Mouse (Mus musculus): ENCODE measurements around the gene Ly6g5c.
A peak's percentile ranks its signal among the peaks of the same experiment; 100 is the strongest.

The Ly6g5c gene

GRCm38 (mm10) chr17:35108097-35108496 is at the start of gene Ly6g5c:
Ly6g5c (plus strand) TSS chr17:35108279.
- DNase-seq (ENCODE audit: inconsistent ontology term), result no peak

GRCm38 (mm10) chr17:35058316-35058715 is 49.8 kb upstream of the Ly6g5c start:
- DNase-seq (ENCODE audit: inconsistent ontology term), result no peak

- peak; percentile 95 for DNase-seq (ENCODE audit: inconsistent ontology term)
Observed at GRCm38 (mm10) chr17:35058911-35059892, 48.9 kb upstream of the Ly6g5c start, which contains the start of gene Ddah2. Ddah2 (plus strand) TSS chr17:35059035.

GRCm38 (mm10) chr17:35060071-35060470 is 48.0 kb upstream of the Ly6g5c start:
- DNase-seq (ENCODE audit: inconsistent ontology term), result no peak

GRCm38 (mm10) chr17:35060737-35061297 is 47.3 kb upstream of the Ly6g5c start:
- no peak for DNase-seq (ENCODE audit: inconsistent ontology term)

- no peak for DNase-seq (ENCODE audit: inconsistent ontology term)
Observed at GRCm38 (mm10) chr17:35061299-35061698, 46.8 kb upstream of the Ly6g5c start.

- no peak for DNase-seq (ENCODE audit: inconsistent ontology term)
Observed at GRCm38 (mm10) chr17:35063466-35063865, 44.6 kb upstream of the Ly6g5c start.

GRCm38 (mm10) chr17:35064378-35064877 is 43.7 kb upstream of the Ly6g5c start:
- no peak for DNase-seq (ENCODE audit: inconsistent ontology term)

GRCm38 (mm10) chr17:35064951-35065947 is 42.8 kb upstream of the Ly6g5c start, which contains the start of gene Ly6g6c:
Ly6g6c (plus strand) TSS chr17:35065388.
- no peak for DNase-seq (ENCODE audit: inconsistent ontology term)

- DNase-seq (ENCODE audit: inconsistent ontology term), result no peak
Observed at GRCm38 (mm10) chr17:35066084-35066483, 42.0 kb upstream of the Ly6g5c start, which contains the start of gene Mpig6b. Mpig6b (minus strand) TSS chr17:35066184.

- DNase-seq (ENCODE audit: inconsistent ontology term), result no peak
Observed at GRCm38 (mm10) chr17:35068213-35068914, 39.7 kb upstream of the Ly6g5c start.

- DNase-seq (ENCODE audit: inconsistent ontology term), result no peak
Observed at GRCm38 (mm10) chr17:35070556-35071229, 37.4 kb upstream of the Ly6g5c start.

GRCm38 (mm10) chr17:35071454-35071853 is 36.6 kb upstream of the Ly6g5c start:
- no peak for DNase-seq (ENCODE audit: inconsistent ontology term)

GRCm38 (mm10) chr17:35074097-35074496 is 34.0 kb upstream of the Ly6g5c start:
- peak; percentile 49 for DNase-seq (ENCODE audit: inconsistent ontology term)

GRCm38 (mm10) chr17:35076507-35077176 is 31.4 kb upstream of the Ly6g5c start, which contains the start of gene Ly6g6e:
Ly6g6e (plus strand) TSS chr17:35076902.
- no peak for DNase-seq (ENCODE audit: inconsistent ontology term)

- DNase-seq (ENCODE audit: inconsistent ontology term), result no peak
Observed at GRCm38 (mm10) chr17:35077285-35077684, 30.8 kb upstream of the Ly6g5c start.

GRCm38 (mm10) chr17:35077786-35078233 is 30.3 kb upstream of the Ly6g5c start, which contains the start of gene Ly6g6d:
Ly6g6d (minus strand) TSS chr17:35078065.
- DNase-seq (ENCODE audit: inconsistent ontology term), result peak; percentile 72

- DNase-seq (ENCODE audit: inconsistent ontology term), result no peak
Observed at GRCm38 (mm10) chr17:35079778-35080177, 28.3 kb upstream of the Ly6g5c start.

- no peak for DNase-seq (ENCODE audit: inconsistent ontology term)
Observed at GRCm38 (mm10) chr17:35080248-35080647, 27.8 kb upstream of the Ly6g5c start.
